18 mouse cellular contexts compared by ENCODE assay signal in the genomic region with DNA sequence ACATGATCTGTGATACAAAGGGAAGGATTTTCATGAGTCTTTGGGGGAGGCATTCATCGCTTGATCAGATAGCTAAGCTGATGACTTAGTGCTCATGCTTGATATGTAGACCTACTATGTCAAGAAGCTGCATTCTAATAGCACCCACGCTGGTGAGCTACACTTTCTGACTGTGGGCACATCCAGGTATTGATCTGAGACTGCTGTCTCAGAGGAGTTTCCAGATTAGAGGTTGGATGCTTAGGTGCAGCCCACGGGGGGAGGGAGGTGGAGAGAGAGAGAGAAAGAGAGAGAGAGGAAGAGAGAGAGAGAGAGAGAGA. TPM values are rescaled to one million over a fixed set of nuclear protein-coding genes. Genes with fewer than 3 reads are reported as not detected.
DNase-seq lines count a peak whose midpoint lies in the region; ATAC-seq and TF ChIP-seq lines count a peak whose summit lies in the region.
"Had no signal": no experiment of that assay in that cellular context is flagged by ENCODE, and none has a peak within 500 bp of the region (broad histone marks: within the 10 kb centered on the region; RNA-seq: fewer than 3 reads in every experiment).

No protein-coding gene starts in this region.

- no peak overlapping the region for H3K4me2 ChIP-seq in embryonic facial prominence, embryonic 12.5 days (replicated peaks)
- H3K4me2 ChIP-seq in lung, embryonic 14.5 days, result no peak overlapping the region
- H3K4me2 ChIP-seq in lung, postnatal 0 days (replicated peaks; ENCODE audit: low read depth, low read length), result no peak overlapping the region
- H3K4me2 ChIP-seq in hindbrain, postnatal 0 days (ENCODE audit: low read depth, low read length), result no peak overlapping the region
- no peak overlapping the region for H3K4me2 ChIP-seq in neural tube, embryonic 14.5 days (ENCODE audit: low read depth, low read length)
- H3K4me2 ChIP-seq: heart, embryonic 15.5 days; limb, embryonic 15.5 days had no signal

- no peaks in the 10 kb centered on the region for H3K27me3 ChIP-seq in embryonic facial prominence, embryonic 12.5 days
- H3K27me3 ChIP-seq in embryonic facial prominence, embryonic 10.5 days (replicated peaks; ENCODE audit: low read depth, poor library complexity, severe bottlenecking), result peaks cover 6% of the 10 kb centered on the region
- 0 out of 2 replicates have a peak, but pooled peaks cover 5% of the 10 kb centered on the region for H3K27me3 ChIP-seq in lung, embryonic 14.5 days (ENCODE audit: insufficient read depth, low read length)
- H3K27me3 ChIP-seq in lung, postnatal 0 days (replicated peaks; ENCODE audit: insufficient read depth, low read length), result no peaks in the 10 kb centered on the region
- H3K27me3 ChIP-seq in hindbrain, postnatal 0 days (ENCODE audit: insufficient read depth, low read length), result 0 out of 2 replicates have a peak, but pooled peaks cover 1% of the 10 kb centered on the region
- H3K27me3 ChIP-seq in neural tube, embryonic 14.5 days (ENCODE audit: control insufficient read depth, insufficient read depth, low read length), result no peaks in the 10 kb centered on the region

- no peaks in the 10 kb centered on the region for H3K4me1 ChIP-seq in embryonic facial prominence, embryonic 12.5 days
- H3K4me1 ChIP-seq in embryonic facial prominence, embryonic 10.5 days, result no peaks in the 10 kb centered on the region
- H3K4me1 ChIP-seq in lung, embryonic 14.5 days (ENCODE audit: insufficient read depth), result no peaks in the 10 kb centered on the region
- no peaks in the 10 kb centered on the region for H3K4me1 ChIP-seq in lung, postnatal 0 days (ENCODE audit: insufficient read depth, low read depth, low read length)
- H3K4me1 ChIP-seq in hindbrain, postnatal 0 days (ENCODE audit: insufficient read depth, low read length), result no peaks in the 10 kb centered on the region
- no peaks in the 10 kb centered on the region for H3K4me1 ChIP-seq in neural tube, embryonic 14.5 days (ENCODE audit: control insufficient read depth, insufficient read depth, low read length)
- H3K4me1 ChIP-seq: heart, embryonic 15.5 days; limb, embryonic 15.5 days had no signal

- H3K36me3 ChIP-seq in embryonic facial prominence, embryonic 12.5 days, result no peaks in the 10 kb centered on the region
- H3K36me3 ChIP-seq in embryonic facial prominence, embryonic 10.5 days (replicated peaks), result no peaks in the 10 kb centered on the region
- no peaks in the 10 kb centered on the region for H3K36me3 ChIP-seq in lung, embryonic 14.5 days (ENCODE audit: insufficient read depth)
- no peaks in the 10 kb centered on the region for H3K36me3 ChIP-seq in lung, postnatal 0 days (ENCODE audit: insufficient read depth, low read length)
- no peaks in the 10 kb centered on the region for H3K36me3 ChIP-seq in hindbrain, postnatal 0 days (ENCODE audit: insufficient read depth, low read length)
- no peaks in the 10 kb centered on the region for H3K36me3 ChIP-seq in neural tube, embryonic 14.5 days (ENCODE audit: control insufficient read depth, insufficient read depth, low read length)
- H3K36me3 ChIP-seq: heart, embryonic 15.5 days; limb, embryonic 15.5 days had no signal

- WGBS in embryonic facial prominence, embryonic 12.5 days, result 29% methylated on average over 3 of the region's 3 CpGs
- WGBS in embryonic facial prominence, embryonic 10.5 days, result 26% methylated on average over 3 of the region's 3 CpGs
- 20% methylated on average over 3 of the region's 3 CpGs for WGBS in lung, embryonic 14.5 days
- WGBS in lung, postnatal 0 days, result 35% methylated on average over 3 of the region's 3 CpGs
- WGBS in hindbrain, postnatal 0 days, result 28% methylated on average over 3 of the region's 3 CpGs
- 35% methylated on average over 3 of the region's 3 CpGs for WGBS in neural tube, embryonic 14.5 days

- H3K27ac ChIP-seq in embryonic facial prominence, embryonic 12.5 days, result no peak overlapping the region
- no peak overlapping the region for H3K27ac ChIP-seq in embryonic facial prominence, embryonic 10.5 days (replicated peaks)
- no peak overlapping the region for H3K27ac ChIP-seq in lung, embryonic 14.5 days (ENCODE audit: low read depth)
- H3K27ac ChIP-seq in lung, postnatal 0 days (ENCODE audit: low read length), result no peak overlapping the region
- H3K27ac ChIP-seq in hindbrain, postnatal 0 days, result no peak overlapping the region
- H3K27ac ChIP-seq in neural tube, embryonic 14.5 days (ENCODE audit: low read depth, low read length), result no peak overlapping the region
- H3K27ac ChIP-seq: gastrocnemius, adult 2 months; heart, embryonic 15.5 days; kidney, postnatal 0 days; layer of hippocampus, adult 2 months; limb, embryonic 15.5 days had no signal

- no peaks in the 10 kb centered on the region for H3K9me3 ChIP-seq in embryonic facial prominence, embryonic 12.5 days
- H3K9me3 ChIP-seq in embryonic facial prominence, embryonic 10.5 days, result no peaks in the 10 kb centered on the region
- no peaks in the 10 kb centered on the region for H3K9me3 ChIP-seq in lung, embryonic 14.5 days (ENCODE audit: low read depth, low read length)
- no peaks in the 10 kb centered on the region for H3K9me3 ChIP-seq in lung, postnatal 0 days (ENCODE audit: low read length)
- no peaks in the 10 kb centered on the region for H3K9me3 ChIP-seq in hindbrain, postnatal 0 days (ENCODE audit: low read length)
- no peaks in the 10 kb centered on the region for H3K9me3 ChIP-seq in neural tube, embryonic 14.5 days (ENCODE audit: control insufficient read depth, low read length)
- H3K9me3 ChIP-seq: heart, embryonic 15.5 days; limb, embryonic 15.5 days had no signal

- ATAC-seq in embryonic facial prominence, embryonic 12.5 days (ENCODE audit: insufficient number of reproducible peaks, insufficient read depth, low FRiP score, low TSS enrichment), result 0 out of 2 replicates have a peak, but pooled peaks have one; percentile 10
- peak; percentile 41; the same call in 1 of the 2 replicates for ATAC-seq in lung, embryonic 14.5 days (ENCODE audit: insufficient read depth)
- no peak for ATAC-seq in lung, postnatal 0 days
- ATAC-seq in hindbrain, postnatal 0 days, result peak; percentile 72
- ATAC-seq in neural tube, embryonic 14.5 days (ENCODE audit: low read depth), result peak; percentile 77; the same call in 1 of the 2 replicates

- no peak for DNase-seq in embryonic facial prominence, embryonic 10.5 days (ENCODE audit: low spot score)
- no peak for DNase-seq in lung, embryonic 14.5 days
- DNase-seq in lung, postnatal 0 days (ENCODE audit: low spot score), result no peak
- no peak for DNase-seq in hindbrain, postnatal 0 days (ENCODE audit: low spot score)
- DNase-seq in left cerebral cortex, adult 8-10 months (ENCODE audit: low spot score in 2 of 2), result no peak
- no peak for DNase-seq in urinary bladder, postnatal 10 days (ENCODE audit: low spot score)

- no peak for TF ChIP-seq CTCF in lung, embryonic 14.5 days (IDR thresholded peaks at IDR 0.05; ENCODE audit: low read depth)
- TF ChIP-seq CTCF in lung, postnatal 0 days (IDR thresholded peaks at IDR 0.05), result no peak
- no peak for TF ChIP-seq CTCF in hindbrain, postnatal 0 days (IDR thresholded peaks at IDR 0.05; ENCODE audit: low read depth)

- TF ChIP-seq EP300 in lung, postnatal 0 days (IDR thresholded peaks at IDR 0.05), result no peak

- no peak overlapping the region for H3K9ac ChIP-seq in embryonic facial prominence, embryonic 12.5 days
- H3K9ac ChIP-seq in lung, embryonic 14.5 days, result no peak overlapping the region
- H3K9ac ChIP-seq in lung, postnatal 0 days (replicated peaks; ENCODE audit: low read depth), result no peak overlapping the region
- no peak overlapping the region for H3K9ac ChIP-seq in hindbrain, postnatal 0 days (replicated peaks; ENCODE audit: low read length)
- no peak overlapping the region for H3K9ac ChIP-seq in neural tube, embryonic 14.5 days (replicated peaks; ENCODE audit: low read depth, low read length)
- H3K9ac ChIP-seq: heart, embryonic 15.5 days; limb, embryonic 15.5 days; liver, postnatal 0 days had no signal

- no peak overlapping the region for H3K4me3 ChIP-seq in embryonic facial prominence, embryonic 12.5 days
- no peak overlapping the region for H3K4me3 ChIP-seq in embryonic facial prominence, embryonic 10.5 days
- H3K4me3 ChIP-seq in lung, embryonic 14.5 days (ENCODE audit: low read depth, low read length), result no peak overlapping the region
- no peak overlapping the region for H3K4me3 ChIP-seq in lung, postnatal 0 days (ENCODE audit: low read depth, low read length)
- no peak overlapping the region for H3K4me3 ChIP-seq in hindbrain, postnatal 0 days (ENCODE audit: low read length)
- H3K4me3 ChIP-seq in neural tube, embryonic 14.5 days (ENCODE audit: low read depth, low read length), result no peak overlapping the region
- H3K4me3 ChIP-seq: erythroblast, embryonic 14.5 days; gastrocnemius, adult 2 months; heart, embryonic 15.5 days; layer of hippocampus, adult 2 months; limb, embryonic 15.5 days; myocyte had no signal

RNA-seq across cellular contexts. Expression of gene Olfr94, which starts 3.1 kb away (rescaled TPM):
- 0.17 TPM in 1 of 2 replicates, not detected in the other for polyA plus RNA-seq in embryonic facial prominence, embryonic 12.5 days (2016; fragmentation: Nextera tagmentation; extraction: Ambion mirVana)
- not detected in 2 replicates for polyA plus RNA-seq in embryonic facial prominence, embryonic 10.5 days (2016; fragmentation: Nextera tagmentation; extraction: Ambion mirVana)
- polyA plus RNA-seq in lung, embryonic 14.5 days (2014; fragmentation: Nextera tagmentation; extraction: Ambion mirVana), result not detected in 2 replicates
- not detected in 2 replicates for polyA plus RNA-seq in lung, postnatal 0 days (2015; fragmentation: Nextera tagmentation; extraction: Ambion mirVana)
- total RNA-seq in hindbrain, postnatal 0 days (2014; rRNA removed), result 0.58 and 1.3 TPM in 2 replicates
- polyA plus RNA-seq in hindbrain, postnatal 0 days (2015; fragmentation: Nextera tagmentation; extraction: Ambion mirVana), result 0.14 TPM in 1 of 2 replicates, not detected in the other
- polyA plus RNA-seq in neural tube, embryonic 14.5 days (2014; fragmentation: Nextera tagmentation; extraction: Ambion mirVana), result 0.19 TPM in 1 of 2 replicates, not detected in the other
- total RNA-seq in left cerebral cortex, adult 8-10 months (2022), result not detected
- total RNA-seq: adrenal gland, postnatal 25 days; gastrocnemius, adult 2 months; layer of hippocampus, adult 2 months had no signal
- polyA plus RNA-seq: activated CD4-positive, CD25-positive, alpha-beta regulatory T cell, adult 4 months; erythroblast, embryonic 14.5 days; heart, embryonic 15.5 days; kidney, postnatal 0 days; liver, postnatal 0 days; myocyte had no signal

RNA-seq across cellular contexts. Expression of gene Olfr95, which starts 9.0 kb away (rescaled TPM):
- not detected in 2 replicates for polyA plus RNA-seq in embryonic facial prominence, embryonic 12.5 days (2016; fragmentation: Nextera tagmentation; extraction: Ambion mirVana)
- polyA plus RNA-seq in embryonic facial prominence, embryonic 10.5 days (2016; fragmentation: Nextera tagmentation; extraction: Ambion mirVana), result not detected in 2 replicates
- not detected in 2 replicates for polyA plus RNA-seq in lung, embryonic 14.5 days (2014; fragmentation: Nextera tagmentation; extraction: Ambion mirVana)
- polyA plus RNA-seq in lung, postnatal 0 days (2015; fragmentation: Nextera tagmentation; extraction: Ambion mirVana), result not detected in 2 replicates
- total RNA-seq in hindbrain, postnatal 0 days (2014; rRNA removed), result 0.37 TPM in 1 of 2 replicates, not detected in the other
- polyA plus RNA-seq in hindbrain, postnatal 0 days (2015; fragmentation: Nextera tagmentation; extraction: Ambion mirVana), result 0.03 and 0.04 TPM in 2 replicates
- 0.05 TPM in 1 of 2 replicates, not detected in the other for polyA plus RNA-seq in neural tube, embryonic 14.5 days (2014; fragmentation: Nextera tagmentation; extraction: Ambion mirVana)
- not detected for total RNA-seq in left cerebral cortex, adult 8-10 months (2022)
- total RNA-seq: adrenal gland, postnatal 25 days; gastrocnemius, adult 2 months; layer of hippocampus, adult 2 months had no signal
- polyA plus RNA-seq: activated CD4-positive, CD25-positive, alpha-beta regulatory T cell, adult 4 months; erythroblast, embryonic 14.5 days; heart, embryonic 15.5 days; kidney, postnatal 0 days; limb, embryonic 15.5 days; liver, postnatal 0 days; myocyte had no signal

RNA-seq across cellular contexts. Expression of gene Ubd, which starts 10.2 kb away (rescaled TPM):
- 0.18 TPM in 1 of 2 replicates, not detected in the other for polyA plus RNA-seq in embryonic facial prominence, embryonic 12.5 days (2016; fragmentation: Nextera tagmentation; extraction: Ambion mirVana)
- not detected in 2 replicates for polyA plus RNA-seq in embryonic facial prominence, embryonic 10.5 days (2016; fragmentation: Nextera tagmentation; extraction: Ambion mirVana)
- polyA plus RNA-seq in lung, embryonic 14.5 days (2014; fragmentation: Nextera tagmentation; extraction: Ambion mirVana), result not detected in 2 replicates
- polyA plus RNA-seq in lung, postnatal 0 days (2015; fragmentation: Nextera tagmentation; extraction: Ambion mirVana), result not detected in 2 replicates
- not detected in 2 replicates for total RNA-seq in hindbrain, postnatal 0 days (2014; rRNA removed)
- polyA plus RNA-seq in hindbrain, postnatal 0 days (2015; fragmentation: Nextera tagmentation; extraction: Ambion mirVana), result not detected in 2 replicates
- polyA plus RNA-seq in neural tube, embryonic 14.5 days (2014; fragmentation: Nextera tagmentation; extraction: Ambion mirVana), result not detected in 2 replicates
- not detected for total RNA-seq in left cerebral cortex, adult 8-10 months (2022)
- total RNA-seq: adrenal gland, postnatal 25 days; gastrocnemius, adult 2 months; layer of hippocampus, adult 2 months had no signal
- polyA plus RNA-seq: erythroblast, embryonic 14.5 days; kidney, postnatal 0 days; limb, embryonic 15.5 days; myocyte had no signal

RNA-seq across cellular contexts. Expression of gene Olfr96, which starts 16.1 kb away (rescaled TPM):
- not detected in 2 replicates for polyA plus RNA-seq in embryonic facial prominence, embryonic 12.5 days (2016; fragmentation: Nextera tagmentation; extraction: Ambion mirVana)
- polyA plus RNA-seq in embryonic facial prominence, embryonic 10.5 days (2016; fragmentation: Nextera tagmentation; extraction: Ambion mirVana), result not detected in 2 replicates
- not detected in 2 replicates for polyA plus RNA-seq in lung, embryonic 14.5 days (2014; fragmentation: Nextera tagmentation; extraction: Ambion mirVana)
- polyA plus RNA-seq in lung, postnatal 0 days (2015; fragmentation: Nextera tagmentation; extraction: Ambion mirVana), result not detected in 2 replicates
- total RNA-seq in hindbrain, postnatal 0 days (2014; rRNA removed), result not detected in 2 replicates
- polyA plus RNA-seq in hindbrain, postnatal 0 days (2015; fragmentation: Nextera tagmentation; extraction: Ambion mirVana), result not detected in 2 replicates
- not detected in 2 replicates for polyA plus RNA-seq in neural tube, embryonic 14.5 days (2014; fragmentation: Nextera tagmentation; extraction: Ambion mirVana)
- not detected for total RNA-seq in left cerebral cortex, adult 8-10 months (2022)
- total RNA-seq: adrenal gland, postnatal 25 days; gastrocnemius, adult 2 months; layer of hippocampus, adult 2 months had no signal
- polyA plus RNA-seq: activated CD4-positive, CD25-positive, alpha-beta regulatory T cell, adult 4 months; erythroblast, embryonic 14.5 days; heart, embryonic 15.5 days; kidney, postnatal 0 days; limb, embryonic 15.5 days; liver, postnatal 0 days; myocyte had no signal

RNA-seq across cellular contexts. Expression of gene Olfr97, which starts 33.3 kb away (rescaled TPM):
- polyA plus RNA-seq in embryonic facial prominence, embryonic 12.5 days (2016; fragmentation: Nextera tagmentation; extraction: Ambion mirVana), result not detected in 2 replicates
- polyA plus RNA-seq in embryonic facial prominence, embryonic 10.5 days (2016; fragmentation: Nextera tagmentation; extraction: Ambion mirVana), result not detected in 2 replicates
- not detected in 2 replicates for polyA plus RNA-seq in lung, embryonic 14.5 days (2014; fragmentation: Nextera tagmentation; extraction: Ambion mirVana)
- not detected in 2 replicates for polyA plus RNA-seq in lung, postnatal 0 days (2015; fragmentation: Nextera tagmentation; extraction: Ambion mirVana)
- not detected in 2 replicates for total RNA-seq in hindbrain, postnatal 0 days (2014; rRNA removed)
- not detected in 2 replicates for polyA plus RNA-seq in hindbrain, postnatal 0 days (2015; fragmentation: Nextera tagmentation; extraction: Ambion mirVana)
- not detected in 2 replicates for polyA plus RNA-seq in neural tube, embryonic 14.5 days (2014; fragmentation: Nextera tagmentation; extraction: Ambion mirVana)
- not detected for total RNA-seq in left cerebral cortex, adult 8-10 months (2022)
- total RNA-seq: adrenal gland, postnatal 25 days; gastrocnemius, adult 2 months; layer of hippocampus, adult 2 months had no signal
- polyA plus RNA-seq: activated CD4-positive, CD25-positive, alpha-beta regulatory T cell, adult 4 months; erythroblast, embryonic 14.5 days; heart, embryonic 15.5 days; kidney, postnatal 0 days; limb, embryonic 15.5 days; liver, postnatal 0 days; myocyte had no signal
